Mouse (Mus musculus) erythroblast, embryonic 14.5 days (primary cell): ENCODE measurements around the gene Gm12248. TPM values are rescaled to one million over a fixed set of nuclear protein-coding genes. Genes with fewer than 3 reads are reported as not detected.

Experiments used
- H3K27me3 ChIP-seq: 2 replicates; pipeline ENCODE4 v1.6.1; 2012; ENCODE audit warnings: inconsistent platforms; ENCODE audit not compliant: control insufficient read depth
- H3K36me3 ChIP-seq: 2 replicates; pipeline ENCODE4 v1.6.1; 2012; ENCODE audit warnings: mild to moderate bottlenecking, inconsistent platforms; ENCODE audit not compliant: control insufficient read depth
- H3K4me1 ChIP-seq: 2 replicates; pipeline ENCODE4 v1.6.1; 2012; ENCODE audit warnings: inconsistent platforms; ENCODE audit not compliant: control insufficient read depth
- H3K4me3 ChIP-seq: replicated peaks from 2 replicates; pipeline ENCODE3; 2012; ENCODE audit warnings: moderate library complexity, mild to moderate bottlenecking, inconsistent platforms
- H3K9me3 ChIP-seq: 2 replicates; pipeline ENCODE4 v1.6.1; 2012; ENCODE audit warnings: low read length, inconsistent platforms, mixed read lengths; ENCODE audit not compliant: control insufficient read depth
- GATA1 ChIP-seq: IDR thresholded peaks from 2 replicates; pipeline ENCODE4 v1.6.1; 2012; ENCODE audit warnings: low read length, inconsistent platforms, mixed read lengths
- TAL1 ChIP-seq: IDR thresholded peaks from 3 replicates; pipeline ENCODE4 v1.6.1; 2012; ENCODE audit warnings: low read length, inconsistent platforms, mixed read lengths
- polyA plus RNA-seq: library from polyadenylated mRNA; stranded (reverse); fragments of >175 nt; gene quantifications from 2 replicates; pipeline ENCODE4 v1.2.3, GENCODE M21; 2012

The Gm12248 gene
- polyA plus RNA-seq, result not detected in 2 replicates

DNA sequence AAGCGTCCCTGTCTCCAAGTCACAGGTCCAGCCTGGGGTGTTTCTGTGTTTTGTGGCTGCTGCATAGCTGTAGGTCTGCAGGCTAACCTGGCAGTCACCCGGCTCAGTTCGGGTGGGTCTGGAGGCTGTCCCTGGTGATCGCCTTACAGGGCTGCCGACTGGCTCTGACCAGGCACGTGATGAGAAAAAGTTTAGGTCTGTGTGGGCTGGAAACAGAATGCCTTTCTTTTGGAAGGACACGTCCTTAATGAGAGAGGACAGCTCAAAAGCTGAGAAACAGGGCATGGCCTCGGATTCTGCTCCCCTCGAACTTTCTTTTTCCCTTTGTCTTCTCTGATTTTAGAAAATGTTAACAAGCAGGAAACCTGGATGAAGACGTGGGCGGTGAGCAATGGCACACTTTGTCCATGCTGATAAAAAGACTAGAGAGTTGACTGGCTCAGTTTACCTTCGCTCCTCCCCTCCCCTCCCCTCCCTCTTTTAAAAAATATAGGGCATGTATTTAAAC is at the start of gene Gm12248:
TSS of gene Gm12248 (minus strand) at position 114 of the 508 bp plus-strand sequence.
- Histone ChIP-seq H3K9me3 (no peaks in the 10 kb centered on the region), H3K27me3 (peaks cover 24% of the 10 kb centered on the region), H3K36me3 (no peaks in the 10 kb centered on the region), H3K4me3 (peak within 1 kb of the TSS; percentile 40), H3K4me1 (peaks cover 13% of the 10 kb centered on the region)
- TF ChIP-seq TAL1, result no peak
- no peak for TF ChIP-seq GATA1

DNA sequence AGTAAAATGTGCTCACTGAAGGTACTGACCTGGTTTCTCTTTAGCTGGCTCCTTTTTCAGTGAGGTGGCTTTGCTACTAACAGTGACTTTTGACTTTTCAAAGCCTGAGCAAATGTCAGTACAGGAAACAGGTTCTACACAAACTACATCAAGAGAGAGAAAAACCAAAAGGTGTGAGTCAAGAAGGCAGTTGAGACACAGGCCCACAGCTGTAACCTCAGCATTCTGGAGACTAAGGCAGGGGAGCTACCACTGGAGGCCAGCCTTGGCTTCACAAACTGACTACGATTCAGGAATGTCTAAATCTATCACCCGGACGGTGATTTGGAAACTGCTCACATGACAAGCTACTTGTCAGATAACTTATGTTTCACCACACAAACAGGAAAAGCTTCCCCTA is 46.5 kb upstream of the Gm12248 start:
- Histone ChIP-seq H3K4me1 (peaks cover 4% of the 10 kb centered on the region; the same call in 1 of the 2 replicates), H3K27me3 (no peaks in the 10 kb centered on the region), H3K4me3 (no peak overlapping the region), H3K36me3 (peaks cover 85% of the 10 kb centered on the region), H3K9me3 (no peaks in the 10 kb centered on the region)
- no peak for TF ChIP-seq GATA1
- TF ChIP-seq TAL1, result no peak

DNA sequence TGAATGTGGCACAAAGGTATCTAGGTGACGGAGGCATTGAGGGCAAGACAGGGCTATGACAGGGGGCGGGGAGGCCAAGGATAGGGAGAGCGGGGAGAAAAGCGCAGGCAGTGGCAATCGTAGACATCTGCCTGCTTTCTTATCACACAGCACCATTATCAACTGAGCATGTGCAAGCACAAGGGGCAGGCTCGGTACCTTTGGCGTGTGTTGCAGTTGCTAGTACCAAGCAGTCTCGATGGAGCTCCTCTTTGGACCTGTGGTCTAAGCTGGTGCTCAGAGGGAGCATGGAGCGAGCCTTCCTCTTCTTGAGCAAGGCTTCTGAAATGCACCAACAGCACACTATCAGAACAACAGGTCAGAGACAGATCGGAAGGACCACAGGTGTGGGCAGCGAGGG is 45.9 kb upstream of the Gm12248 start:
- Histone ChIP-seq H3K9me3 (no peaks in the 10 kb centered on the region), H3K27me3 (no peaks in the 10 kb centered on the region), H3K4me1 (peaks cover 4% of the 10 kb centered on the region; the same call in 1 of the 2 replicates), H3K36me3 (peaks cover 85% of the 10 kb centered on the region), H3K4me3 (no peak overlapping the region)
- TF ChIP-seq TAL1, result no peak

DNA sequence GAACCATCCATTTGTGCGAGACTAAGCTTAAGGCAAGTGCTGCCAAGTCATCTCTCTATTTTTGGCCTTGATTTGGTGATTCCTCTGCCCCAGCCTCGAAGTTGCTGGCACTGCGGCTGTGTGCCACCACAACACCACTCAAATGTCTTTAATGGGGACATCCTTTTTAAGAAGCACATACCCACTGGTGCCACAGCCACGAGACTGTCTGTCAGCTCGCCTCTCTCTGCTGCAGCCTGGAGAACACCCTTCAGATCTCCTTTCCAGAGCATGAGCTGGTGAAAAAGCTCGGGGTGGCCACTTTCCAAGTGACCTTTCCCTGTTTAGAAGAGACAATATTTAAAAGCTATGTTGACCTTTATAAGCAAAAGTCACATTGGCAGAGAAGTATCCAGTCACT is 43.7 kb upstream of the Gm12248 start:
- Histone ChIP-seq H3K27me3 (no peaks in the 10 kb centered on the region), H3K36me3 (peaks cover 87% of the 10 kb centered on the region), H3K9me3 (no peaks in the 10 kb centered on the region), H3K4me1 (peaks cover 4% of the 10 kb centered on the region; the same call in 1 of the 2 replicates), H3K4me3 (no peak overlapping the region)
- TF ChIP-seq TAL1 (no peak), GATA1 (no peak)

DNA sequence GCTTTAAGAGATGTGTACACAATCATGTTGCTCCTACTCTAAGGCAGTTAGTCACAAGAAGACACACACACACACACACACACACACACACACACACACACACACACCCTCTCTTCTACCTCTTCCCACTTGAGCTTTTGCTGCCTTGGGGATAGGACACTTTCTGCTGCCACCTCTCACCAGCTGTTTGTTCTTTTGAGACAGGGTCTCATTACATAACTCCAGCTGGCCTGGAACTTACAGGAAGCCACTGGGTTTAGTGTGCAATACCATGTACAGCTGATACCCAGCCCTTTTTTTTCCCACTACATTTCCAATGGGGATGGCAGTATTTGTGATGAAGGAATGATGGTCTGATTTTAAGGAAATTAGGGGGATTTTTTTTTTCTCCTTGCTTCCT is 42.4 kb upstream of the Gm12248 start:
- Histone ChIP-seq H3K27me3 (no peaks in the 10 kb centered on the region), H3K9me3 (no peaks in the 10 kb centered on the region), H3K4me3 (no peak overlapping the region), H3K4me1 (peaks cover 4% of the 10 kb centered on the region; the same call in 1 of the 2 replicates), H3K36me3 (peaks cover 85% of the 10 kb centered on the region)
- no peak for TF ChIP-seq GATA1
- no peak for TF ChIP-seq TAL1

DNA sequence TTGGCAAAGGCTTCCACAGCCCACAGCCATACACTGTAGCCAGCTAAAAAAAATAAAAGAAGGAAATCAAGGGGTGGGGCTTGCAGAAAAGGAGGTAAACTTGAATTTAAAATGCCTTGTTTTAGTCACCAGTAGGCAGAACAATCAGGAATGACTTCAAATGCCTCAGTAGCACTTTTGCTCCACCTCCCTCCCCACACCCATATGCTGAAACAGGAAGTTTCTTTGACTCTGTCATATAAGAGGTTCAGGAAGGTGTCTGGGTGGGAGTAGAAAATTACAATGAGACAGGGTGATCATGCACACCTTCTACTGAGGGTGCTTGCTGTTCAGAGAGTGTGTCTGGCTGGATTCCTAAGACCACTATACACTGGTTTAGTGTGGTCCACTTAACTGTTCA is 41.9 kb upstream of the Gm12248 start:
- Histone ChIP-seq H3K9me3 (no peaks in the 10 kb centered on the region), H3K27me3 (no peaks in the 10 kb centered on the region), H3K4me3 (no peak overlapping the region), H3K4me1 (peaks cover 4% of the 10 kb centered on the region; the same call in 1 of the 2 replicates), H3K36me3 (peaks cover 85% of the 10 kb centered on the region)
- TF ChIP-seq TAL1 (no peak), GATA1 (no peak)

DNA sequence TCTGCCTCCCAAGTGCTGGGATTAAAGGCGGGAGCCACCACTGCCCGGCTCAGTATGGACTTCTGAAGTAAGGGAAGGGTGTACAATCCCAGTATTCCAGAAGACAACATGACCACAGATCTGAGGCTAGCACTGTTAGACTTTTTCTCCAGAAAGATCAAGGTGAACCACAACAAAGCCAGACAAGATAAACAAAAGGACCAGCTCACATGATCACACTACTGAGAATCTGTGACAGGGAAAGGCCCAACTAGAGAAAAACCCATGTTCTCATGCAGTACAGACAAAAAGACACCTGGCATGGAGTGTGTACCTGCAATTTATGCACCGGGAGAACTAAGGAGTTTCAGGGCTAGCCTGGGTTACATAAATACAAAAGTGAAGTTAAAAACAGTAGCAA is 39.1 kb upstream of the Gm12248 start:
- Histone ChIP-seq H3K9me3 (no peaks in the 10 kb centered on the region), H3K36me3 (peaks cover 89% of the 10 kb centered on the region), H3K27me3 (no peaks in the 10 kb centered on the region), H3K4me1 (peaks cover 16% of the 10 kb centered on the region), H3K4me3 (no peak overlapping the region)
- no peak for TF ChIP-seq GATA1
- no peak for TF ChIP-seq TAL1

DNA sequence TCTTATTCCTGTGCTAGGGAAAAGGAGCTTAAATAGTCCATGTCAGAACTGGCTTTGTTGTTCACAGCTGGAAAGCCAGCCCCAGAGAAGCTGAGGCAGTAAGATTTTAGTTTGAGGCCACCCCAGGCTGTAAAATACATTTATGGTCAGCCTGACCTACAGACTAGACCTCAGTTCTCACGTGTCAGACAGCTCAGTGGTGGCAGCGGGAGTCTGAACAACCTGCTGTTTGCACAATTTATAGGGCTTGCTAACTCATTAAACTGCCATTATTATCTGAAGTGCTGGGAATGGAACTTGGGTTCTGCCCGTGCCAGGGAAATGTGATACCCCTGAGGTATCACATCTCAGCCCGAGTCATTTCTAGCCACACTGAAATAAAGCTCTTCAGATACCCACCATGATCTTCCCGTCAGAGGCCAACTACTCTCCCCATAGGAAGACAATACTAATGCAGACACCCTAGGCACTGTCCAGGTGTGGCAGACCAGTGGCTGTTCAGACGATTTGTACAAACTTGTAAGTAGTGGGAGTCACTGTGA is 36.4 kb upstream of the Gm12248 start:
- peaks cover 89% of the 10 kb centered on the region for H3K36me3 ChIP-seq
- H3K9me3 ChIP-seq, result no peaks in the 10 kb centered on the region
- H3K27me3 ChIP-seq, result no peaks in the 10 kb centered on the region
- peaks cover 25% of the 10 kb centered on the region for H3K4me1 ChIP-seq
- no peak for TF ChIP-seq GATA1
- TF ChIP-seq TAL1, result no peak
- H3K4me3 ChIP-seq, result no peak overlapping the region

DNA sequence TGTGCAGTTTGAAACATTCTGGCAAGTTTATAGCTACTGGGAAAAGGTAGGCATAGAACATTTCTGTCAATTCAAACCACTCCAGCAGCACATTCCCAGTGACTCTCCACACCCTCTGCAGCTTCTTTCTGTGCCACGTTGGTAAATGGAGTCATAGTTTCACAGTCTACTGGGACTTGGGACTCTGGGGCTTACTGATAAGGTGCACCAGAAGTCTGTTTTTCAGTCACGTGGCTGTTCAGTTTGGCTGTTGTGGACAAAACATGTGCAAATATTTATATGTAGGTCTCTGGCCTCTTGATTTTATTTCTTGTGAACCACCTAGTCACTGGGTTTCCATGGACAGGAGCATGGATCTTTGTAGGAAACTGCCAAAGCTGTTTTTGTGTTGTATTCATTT is 34.6 kb upstream of the Gm12248 start:
- Histone ChIP-seq H3K36me3 (peaks cover 94% of the 10 kb centered on the region), H3K27me3 (no peaks in the 10 kb centered on the region), H3K4me1 (peaks cover 25% of the 10 kb centered on the region), H3K4me3 (no peak overlapping the region), H3K9me3 (no peaks in the 10 kb centered on the region)
- TF ChIP-seq GATA1 (peak; percentile 51; the same call in 1 of the 2 replicates), TAL1 (peak; percentile 56)
